Mouse (Mus musculus): Measurements from ENCODE around the gene Etv6.

DNA sequence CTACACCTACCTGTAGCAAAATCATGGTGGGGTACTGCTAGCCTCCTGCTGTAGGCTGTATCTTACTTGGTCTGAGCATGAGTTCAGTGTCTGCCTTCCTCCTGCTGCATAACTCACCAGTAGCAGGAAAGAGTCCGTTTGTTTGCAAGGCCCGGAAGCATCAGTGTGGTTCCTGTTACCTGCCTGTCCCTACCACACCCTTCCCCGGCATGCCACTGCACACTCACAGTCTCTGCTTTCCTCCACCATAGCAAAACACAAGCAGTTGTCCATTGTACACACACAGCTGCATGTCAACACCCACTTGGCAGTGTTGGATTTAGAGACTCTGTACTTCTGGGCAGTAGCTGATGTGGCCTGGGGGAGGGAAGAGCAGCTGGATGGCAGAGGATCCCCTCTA is 220.9 kb downstream of the Etv6 start:
- TF ChIP-seq CTCF (IDR thresholded peaks at IDR 0.05 in 2 of 3, conservative IDR thresholded peaks at IDR 0.05 in 1 of 3; ENCODE audit: control insufficient read depth in 1 of 3, insufficient read depth in 1 of 3, low read depth in 2 of 3, low read length in 3 of 3, poor library complexity in 1 of 3, severe bottlenecking in 1 of 3): no peak
- no peak for TF ChIP-seq POLR2A (IDR thresholded peaks at IDR 0.05; ENCODE audit: control insufficient read depth in 1 of 2, insufficient read depth in 1 of 2, low read depth in 1 of 2, low read length in 2 of 2, poor library complexity in 1 of 2)
- no peak for TF ChIP-seq MAFK (IDR thresholded peaks at IDR 0.05; ENCODE audit: borderline replicate concordance, low read depth, low read length)
- TF ChIP-seq POLR2AphosphoS5 (IDR thresholded peaks at IDR 0.05; ENCODE audit: borderline replicate concordance, low read depth, low read length): no peak
- no peak for TF ChIP-seq USF1 (IDR thresholded peaks at IDR 0.05; ENCODE audit: low read depth, low read length)
- no peak for TF ChIP-seq UBTF (IDR thresholded peaks at IDR 0.05; ENCODE audit: borderline replicate concordance, insufficient read depth, low read depth, low read length)
- no peak for TF ChIP-seq MAX (IDR thresholded peaks at IDR 0.05; ENCODE audit: low read length)
- TF ChIP-seq BHLHE40 (IDR thresholded peaks at IDR 0.05; ENCODE audit: borderline replicate concordance, low read depth, low read length): no peak
- no peak for TF ChIP-seq MYB (IDR thresholded peaks at IDR 0.05; ENCODE audit: low read depth, low read length)
- TF ChIP-seq E2F4 (IDR thresholded peaks at IDR 0.05; ENCODE audit: borderline replicate concordance, low read depth, low read length): no peak
